Mouse (Mus musculus): ENCODE data around the gene Man1c1.
A peak's percentile ranks its signal among the peaks of the same experiment; 100 is the strongest.

Gene Man1c1

DNA sequence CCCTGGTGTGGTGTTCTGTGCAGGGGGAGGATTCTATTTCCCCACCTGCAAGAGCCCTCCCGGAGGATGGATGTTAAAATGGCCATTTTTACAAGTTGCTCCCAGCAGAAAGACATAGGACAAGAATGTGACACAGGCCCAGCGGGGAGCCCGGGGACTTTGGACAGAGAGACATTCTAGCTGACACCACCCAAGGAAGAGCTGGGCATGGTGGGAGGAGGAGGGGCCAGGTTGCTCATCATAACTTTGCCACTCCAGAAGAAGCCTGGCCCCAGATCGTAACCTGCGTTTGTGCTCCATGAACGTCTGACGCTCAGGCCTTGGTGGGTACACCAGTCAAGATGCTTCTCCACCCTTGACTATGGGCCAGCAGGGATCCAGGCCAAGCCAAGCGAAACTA is 143.4 kb downstream of the Man1c1 start:
- DNase-seq (ENCODE audit: extremely low read depth, insufficient read length, low spot score): no peak

DNA sequence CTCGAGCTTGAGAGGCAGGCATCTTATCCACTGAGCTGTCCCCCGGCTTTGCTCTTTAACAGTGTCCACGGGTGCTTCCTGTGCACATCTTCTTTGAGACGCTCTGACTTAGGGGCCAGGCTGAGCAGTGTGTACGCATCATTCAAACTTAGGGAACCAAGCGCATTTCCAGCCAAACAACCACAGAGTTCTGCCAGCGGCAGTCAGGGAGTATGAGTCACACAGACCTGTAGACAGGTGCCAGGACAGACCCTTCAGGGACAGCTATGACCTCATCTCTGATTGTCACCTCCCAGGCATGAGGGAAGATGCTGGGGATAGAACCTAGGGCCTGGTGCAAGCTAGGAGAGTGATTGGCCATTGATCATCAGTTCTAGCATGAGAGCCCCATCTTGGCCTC is 144.9 kb downstream of the Man1c1 start:
- peak; percentile 67 for DNase-seq (ENCODE audit: extremely low read depth, insufficient read length, low spot score)

DNA sequence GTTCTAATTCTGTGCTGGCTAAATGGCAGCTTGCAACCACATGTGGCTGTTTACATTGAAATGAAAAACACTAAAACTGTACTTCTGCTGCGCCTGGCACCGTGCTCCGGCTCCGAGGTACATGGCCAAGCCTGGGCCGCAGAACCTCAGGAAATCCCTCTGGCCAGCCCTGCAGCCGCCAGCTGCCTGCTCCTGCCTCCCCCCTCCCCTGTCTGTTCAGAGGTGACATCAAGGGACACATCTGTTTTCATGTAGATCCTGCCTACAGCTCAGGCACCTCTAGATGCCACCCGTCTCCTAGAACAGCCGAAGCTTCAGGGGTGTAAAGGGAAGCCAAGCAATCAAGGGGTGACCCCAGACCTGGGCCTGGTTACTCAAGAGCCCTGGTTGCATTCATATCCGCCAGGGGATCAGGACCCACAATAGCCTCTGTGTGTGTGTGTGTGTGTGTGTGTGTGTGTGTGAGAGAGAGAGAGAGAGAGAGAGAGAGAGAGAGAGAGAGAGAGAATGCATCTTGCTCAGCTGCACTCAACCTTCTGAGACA is 145.4 kb downstream of the Man1c1 start:
- peak; percentile 55 for DNase-seq (ENCODE audit: extremely low read depth, insufficient read length, low spot score)

DNA sequence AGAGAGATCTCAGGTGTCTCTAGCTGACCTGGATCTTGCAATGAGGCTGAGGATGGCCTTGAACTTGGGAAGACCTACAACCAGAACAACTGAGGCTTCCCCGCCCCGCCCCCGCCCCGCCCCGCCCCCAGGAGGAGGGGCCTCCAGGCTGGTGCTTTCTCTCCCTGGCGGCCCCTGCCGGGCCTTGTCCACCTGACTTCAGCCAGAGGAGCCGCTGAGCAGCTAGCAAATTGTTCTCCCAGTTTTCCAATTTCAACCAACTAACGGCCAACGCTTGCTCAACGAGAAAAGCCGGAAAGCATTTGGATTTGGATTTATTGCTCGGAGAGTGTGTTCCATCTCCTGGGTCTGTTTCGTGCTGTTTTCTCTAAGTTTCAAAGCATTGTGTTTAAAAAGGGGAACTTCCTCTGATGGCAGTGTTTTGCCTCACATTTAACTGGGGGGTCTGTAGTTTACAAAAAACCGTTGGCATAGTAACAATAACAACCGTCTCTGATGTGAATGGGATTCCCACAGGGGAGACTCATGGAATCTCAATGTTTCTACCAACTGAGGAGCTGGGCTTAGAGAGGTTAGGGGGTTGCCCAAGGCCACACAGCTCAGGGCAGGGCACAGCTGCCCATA is 146.4 kb downstream of the Man1c1 start:
- no peak for DNase-seq (ENCODE audit: extremely low read depth, insufficient read length, low spot score)

DNA sequence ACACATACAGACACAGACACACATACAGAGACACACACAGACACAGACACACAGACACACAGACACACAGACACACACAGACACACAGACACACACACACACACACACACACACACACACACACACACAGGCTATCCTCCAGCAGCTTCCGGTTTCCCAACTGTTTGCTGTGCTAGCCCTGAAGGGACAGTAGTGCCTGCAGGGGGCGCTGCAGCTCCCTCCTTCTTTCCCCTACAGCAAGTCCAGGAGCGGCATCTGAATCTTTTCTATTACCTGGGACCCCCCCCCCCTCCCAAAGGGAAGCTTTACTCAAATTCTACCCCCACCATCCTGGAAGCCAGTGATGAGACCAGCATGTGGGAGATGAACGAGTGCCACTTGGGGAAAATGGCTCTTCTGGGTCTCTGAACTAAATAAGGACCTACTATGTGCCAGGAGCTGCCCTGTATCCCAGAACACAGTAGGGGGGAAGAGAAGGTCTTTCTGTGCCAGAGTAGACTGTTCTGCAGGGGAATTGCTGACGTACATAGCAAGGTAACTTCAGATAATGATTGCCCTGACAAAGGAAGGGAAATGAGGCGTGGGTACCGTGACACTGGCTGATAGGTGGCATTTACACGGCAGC is 148.0 kb downstream of the Man1c1 start:
- no peak for DNase-seq (ENCODE audit: extremely low read depth, insufficient read length, low spot score)

DNA sequence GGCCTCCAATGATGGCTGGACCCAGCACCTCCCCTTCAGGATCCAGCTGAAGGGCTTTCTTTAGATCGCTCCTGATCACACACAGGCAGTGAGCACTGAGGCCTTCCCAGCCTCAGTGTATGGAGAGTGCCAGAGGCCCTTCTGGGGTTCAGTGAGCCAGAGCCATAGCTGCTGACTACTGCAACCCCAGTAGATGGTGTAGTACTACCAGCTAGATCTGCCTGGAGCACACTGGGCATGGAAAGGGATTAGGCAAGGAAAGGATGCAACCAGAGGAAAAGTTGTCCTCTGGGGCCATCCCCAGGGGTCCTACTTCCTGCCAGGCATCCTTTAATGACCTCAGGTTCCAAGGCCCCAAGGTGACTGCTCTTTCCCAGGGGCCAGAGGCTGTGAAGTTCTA is 150.5 kb downstream of the Man1c1 start:
- no peak for DNase-seq (ENCODE audit: extremely low read depth, insufficient read length, low spot score)

DNA sequence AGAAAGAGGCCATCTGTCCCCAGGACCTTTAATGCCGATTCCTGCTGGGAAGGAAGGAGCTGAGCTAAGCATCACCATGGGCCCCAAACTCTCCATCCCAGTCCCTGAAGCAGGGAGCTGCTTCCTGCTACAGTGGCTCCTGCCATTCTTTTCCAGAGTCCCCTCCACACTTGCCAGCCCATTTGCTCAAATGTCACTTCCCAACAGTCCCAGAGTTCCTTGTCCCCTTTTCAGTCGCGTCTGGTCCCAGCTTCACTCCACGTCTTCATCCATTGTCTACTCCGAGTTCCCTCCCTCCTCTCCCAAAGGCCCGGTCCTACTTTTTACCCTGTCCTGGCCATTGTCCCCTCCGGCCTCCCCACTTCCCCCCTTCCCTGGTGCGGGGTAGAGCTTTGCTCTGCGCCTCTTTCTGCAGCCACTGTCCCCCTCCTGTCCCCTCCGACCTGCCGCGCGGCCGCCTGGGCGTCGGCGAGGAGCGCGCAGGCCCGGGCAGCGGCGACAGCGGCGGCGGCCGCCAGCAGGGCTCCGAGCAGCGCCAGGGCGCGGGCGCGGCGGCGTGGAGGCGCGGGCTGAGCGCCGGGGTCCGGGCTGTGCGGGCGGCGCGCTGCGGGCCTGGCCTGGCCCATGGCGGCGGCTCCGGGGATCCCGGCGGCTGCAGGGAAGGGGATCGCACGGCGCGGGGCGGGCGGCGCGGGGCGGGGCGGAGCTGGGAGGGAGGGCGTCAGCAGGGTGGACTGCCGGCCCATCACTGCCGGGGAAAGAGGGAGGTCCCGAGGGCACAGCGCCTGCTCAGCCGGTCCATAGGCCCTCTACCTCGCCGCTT is 152.4 kb downstream of the Man1c1 start, which contains the start of gene Selenon:
Selenon (minus strand) TSS at position 673 of the 823 bp plus-strand sequence.
- DNase-seq (ENCODE audit: extremely low read depth, insufficient read length, low spot score): peak; percentile 70

DNA sequence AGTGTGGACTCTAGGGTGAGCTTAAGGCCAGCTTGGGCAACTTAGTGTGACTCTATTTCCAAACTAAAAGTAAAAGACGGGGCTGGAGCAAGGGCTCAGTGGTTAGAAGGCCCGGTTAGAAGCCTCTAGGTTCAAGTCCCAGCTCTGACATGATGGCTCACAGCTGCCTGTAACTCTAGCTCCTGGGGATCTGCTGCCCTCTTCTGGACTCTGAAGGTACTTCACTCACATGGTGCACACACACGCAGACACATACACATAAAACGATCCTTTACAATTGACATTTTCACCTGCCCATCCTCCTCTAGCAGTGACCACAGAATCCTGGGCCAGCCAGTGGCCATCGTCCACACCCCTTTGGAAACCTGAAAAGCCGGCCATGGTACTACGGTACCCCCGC is 154.2 kb downstream of the Man1c1 start:
- DNase-seq (ENCODE audit: extremely low read depth, insufficient read length, low spot score): no peak

DNA sequence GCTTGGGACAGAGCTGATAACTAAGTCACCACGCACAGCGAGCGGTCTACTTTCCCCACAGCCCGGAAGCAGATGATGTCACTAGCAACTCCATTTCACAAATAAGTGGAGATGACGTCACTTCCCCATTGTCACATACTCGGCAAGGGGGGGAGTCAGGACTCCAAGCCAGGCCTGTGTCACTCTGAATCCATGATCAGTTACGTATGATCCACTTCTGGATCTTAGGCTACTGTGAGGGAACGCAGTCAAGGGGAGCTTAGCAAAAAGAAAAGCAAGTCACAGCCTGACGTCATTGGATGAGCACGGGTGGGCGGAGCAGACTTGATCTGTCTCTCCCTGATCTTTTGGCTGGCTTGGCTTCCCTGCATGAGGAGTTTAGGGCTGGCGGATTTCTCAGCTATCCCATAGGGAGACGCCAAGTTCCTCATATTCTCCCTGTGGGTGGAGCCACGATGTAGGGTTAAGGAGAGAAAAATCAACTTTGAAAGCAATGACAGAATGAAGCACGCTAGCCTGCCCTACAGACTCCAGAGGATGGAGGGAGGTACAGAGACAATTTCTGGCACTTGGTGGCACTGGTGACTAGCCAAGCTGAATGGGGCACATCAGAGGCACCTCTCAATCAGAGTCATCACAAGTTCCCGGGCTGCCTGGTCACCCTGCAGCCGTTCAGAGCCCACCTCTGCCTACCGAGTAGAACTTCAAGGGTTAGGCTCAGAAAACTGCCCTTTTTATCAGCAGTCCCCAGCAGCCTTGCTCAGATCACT is 155.7 kb downstream of the Man1c1 start:
- no peak for DNase-seq (ENCODE audit: extremely low read depth, insufficient read length, low spot score)

DNA sequence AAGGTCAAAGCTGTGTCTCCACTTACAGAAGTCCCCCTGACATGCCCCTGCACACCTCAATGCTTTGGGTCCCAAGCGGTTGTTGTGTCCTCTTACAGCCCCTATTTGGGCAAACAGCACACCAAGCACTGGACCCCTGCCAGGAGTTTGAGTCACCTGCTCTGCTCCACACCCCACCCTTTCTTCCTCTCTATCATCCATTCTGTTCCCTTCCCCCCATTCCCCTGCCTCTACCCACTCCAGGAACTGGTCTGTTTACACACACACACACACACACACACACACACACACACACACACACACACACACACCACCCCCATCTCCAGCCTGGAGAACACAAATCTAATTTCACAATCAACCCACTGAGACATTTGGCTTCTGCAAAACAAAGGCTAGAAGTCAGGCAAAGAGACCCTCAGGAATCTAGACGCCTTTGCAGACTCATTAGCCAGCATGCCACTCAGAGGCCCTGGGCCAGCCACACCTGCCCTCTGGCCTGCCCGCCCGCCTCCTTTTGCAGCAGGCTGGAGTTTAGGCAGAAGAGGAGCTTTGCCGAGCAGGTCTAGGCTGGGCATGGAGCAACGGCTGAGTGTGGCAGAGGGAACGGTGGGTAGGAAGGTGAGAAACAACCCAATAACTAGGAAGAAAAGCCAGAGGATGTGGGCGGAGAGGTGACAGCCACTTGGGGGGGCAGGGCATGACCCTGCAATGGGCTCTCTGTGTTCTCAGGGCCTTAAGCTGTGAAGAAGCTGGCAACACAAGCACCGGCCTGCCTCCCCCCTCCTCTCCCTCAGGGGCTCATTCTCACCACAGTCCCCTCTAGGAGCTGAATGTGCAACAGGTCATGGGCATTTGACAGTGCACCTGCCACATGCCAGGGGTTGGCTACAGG is 157.0 kb downstream of the Man1c1 start:
- DNase-seq (ENCODE audit: extremely low read depth, insufficient read length, low spot score): no peak

DNA sequence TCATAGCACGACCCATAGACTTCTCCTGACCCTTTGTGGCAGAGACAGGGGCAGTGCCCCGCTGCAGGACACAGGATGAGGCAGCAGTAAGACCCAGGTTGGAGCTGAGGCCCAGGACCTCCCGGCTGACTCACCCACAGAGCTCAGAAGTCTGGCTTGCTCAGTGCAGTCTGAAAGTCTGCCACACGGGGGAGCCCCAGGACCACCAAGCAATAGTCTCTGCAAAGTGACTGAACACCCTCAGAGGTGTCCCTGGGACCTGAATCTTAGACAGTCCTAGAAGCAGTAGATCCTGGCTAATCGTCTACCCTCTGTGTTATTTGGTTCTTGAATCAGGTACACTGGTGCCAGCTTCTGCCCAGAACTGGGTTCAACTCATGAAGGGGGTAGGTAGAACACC is 160.8 kb downstream of the Man1c1 start:
- DNase-seq (ENCODE audit: extremely low read depth, insufficient read length, low spot score): peak; percentile 65

DNA sequence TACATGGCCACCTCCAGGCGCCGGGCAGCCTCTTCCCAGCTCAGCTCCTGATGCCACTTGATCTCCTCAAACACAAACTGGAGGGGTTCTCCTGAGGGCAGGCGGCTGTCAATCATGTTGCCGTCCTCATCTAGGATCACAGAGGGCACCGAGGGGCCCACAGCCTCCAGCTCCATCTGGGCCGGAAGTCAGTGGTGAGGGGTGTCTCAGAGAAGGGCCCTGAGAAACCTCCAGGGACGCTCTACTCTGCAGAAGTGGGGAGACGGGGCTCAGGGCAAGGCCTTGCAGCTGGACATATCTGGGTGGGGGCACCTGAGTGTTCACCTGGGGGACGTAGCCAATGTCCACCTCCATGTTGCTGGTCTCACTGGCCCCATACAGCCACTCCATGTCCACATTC is 161.4 kb downstream of the Man1c1 start:
- no peak for DNase-seq (ENCODE audit: extremely low read depth, insufficient read length, low spot score)

DNA sequence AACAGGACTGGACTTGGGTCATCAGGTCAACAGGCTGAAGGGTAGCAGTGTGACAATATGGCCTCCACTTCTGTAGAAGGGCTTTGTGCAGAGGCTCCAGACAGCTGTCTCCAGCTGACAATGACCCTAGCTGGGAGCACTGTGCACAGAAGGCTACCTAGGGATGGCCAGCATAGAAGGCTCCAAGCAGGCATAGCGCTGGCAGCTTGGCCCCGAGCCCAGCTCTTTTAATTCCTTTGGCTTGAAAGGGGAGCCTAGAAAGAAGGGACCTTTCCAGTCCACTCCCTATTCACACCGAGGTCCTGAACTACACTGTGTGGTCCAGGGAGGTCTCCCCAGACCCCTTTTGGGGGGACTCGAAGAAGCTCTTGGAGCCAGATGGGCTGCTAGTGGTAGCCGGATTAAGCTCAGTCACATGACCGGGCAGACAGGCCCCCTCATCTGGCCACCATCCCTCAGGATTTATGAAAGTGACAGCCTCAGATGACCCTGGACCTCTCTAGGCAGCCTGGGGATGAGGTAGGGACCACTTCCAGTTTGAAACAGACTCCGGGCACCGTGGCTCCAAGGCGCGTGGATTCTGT is 165.0 kb downstream of the Man1c1 start:
- no peak for DNase-seq (ENCODE audit: extremely low read depth, insufficient read length, low spot score)

DNA sequence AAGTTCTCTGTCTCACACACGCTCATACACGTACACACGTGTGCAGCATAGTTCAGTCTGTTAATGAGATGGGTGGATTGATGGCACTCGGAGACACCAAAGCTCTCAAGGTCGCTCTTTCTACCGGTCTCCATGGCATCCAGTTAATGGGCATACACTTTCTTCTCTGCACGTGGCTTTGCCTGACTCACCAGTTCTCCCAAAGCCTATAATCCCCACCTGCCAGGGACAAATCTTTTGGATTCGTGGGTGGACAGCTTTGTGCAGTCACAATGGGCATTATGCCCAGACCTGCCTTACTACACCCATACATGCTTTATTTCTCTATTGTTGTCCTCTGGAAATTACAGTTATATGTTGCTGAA is 168.3 kb downstream of the Man1c1 start:
- DNase-seq (ENCODE audit: extremely low read depth, insufficient read length, low spot score): no peak

DNA sequence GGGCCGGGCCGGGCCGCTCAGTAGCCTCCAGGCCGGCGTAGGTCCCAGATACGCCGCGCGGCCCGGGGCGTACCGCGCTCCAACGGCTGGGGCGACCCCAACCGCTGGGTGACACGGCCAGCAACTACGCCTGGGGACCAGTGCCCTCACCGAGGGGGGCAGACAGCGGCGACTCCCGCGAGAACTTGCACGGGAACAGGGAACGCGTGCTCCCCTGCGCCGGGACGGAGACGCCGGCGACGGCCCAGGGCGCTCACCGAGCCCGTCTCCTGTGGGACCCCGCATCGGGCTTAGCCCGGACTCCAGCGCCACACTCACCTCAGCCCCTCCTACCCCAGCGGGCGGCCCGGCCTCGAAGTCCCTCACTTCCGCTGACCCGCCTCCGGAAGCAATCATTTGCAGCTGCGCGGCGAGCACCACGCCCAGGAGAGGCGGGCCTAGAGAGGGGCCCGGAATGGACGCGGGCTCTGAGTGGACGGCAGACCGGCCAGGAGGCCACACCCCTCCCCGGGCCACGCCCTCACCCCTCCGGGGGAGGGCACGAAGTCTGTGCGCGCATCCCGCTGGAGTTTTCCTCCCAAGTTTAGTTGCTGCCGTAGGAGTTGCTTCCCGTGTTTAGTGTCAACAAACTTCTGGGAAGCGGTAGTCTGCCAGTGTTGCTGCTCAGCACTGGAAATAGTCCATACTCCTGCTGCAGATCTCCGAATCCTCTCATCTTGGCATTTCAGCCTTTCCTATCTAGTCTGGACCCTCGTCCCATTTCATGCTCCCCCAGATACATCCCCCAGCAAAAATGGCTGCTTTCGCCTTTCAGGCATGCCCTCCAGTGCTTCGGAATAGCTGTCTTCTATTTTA is 168.9 kb downstream of the Man1c1 start, which contains the start of gene Mtfr1l:
Mtfr1l (minus strand) TSS at position 456 of the 855 bp plus-strand sequence.
- peak; percentile 98 for DNase-seq (ENCODE audit: extremely low read depth, insufficient read length, low spot score)

DNA sequence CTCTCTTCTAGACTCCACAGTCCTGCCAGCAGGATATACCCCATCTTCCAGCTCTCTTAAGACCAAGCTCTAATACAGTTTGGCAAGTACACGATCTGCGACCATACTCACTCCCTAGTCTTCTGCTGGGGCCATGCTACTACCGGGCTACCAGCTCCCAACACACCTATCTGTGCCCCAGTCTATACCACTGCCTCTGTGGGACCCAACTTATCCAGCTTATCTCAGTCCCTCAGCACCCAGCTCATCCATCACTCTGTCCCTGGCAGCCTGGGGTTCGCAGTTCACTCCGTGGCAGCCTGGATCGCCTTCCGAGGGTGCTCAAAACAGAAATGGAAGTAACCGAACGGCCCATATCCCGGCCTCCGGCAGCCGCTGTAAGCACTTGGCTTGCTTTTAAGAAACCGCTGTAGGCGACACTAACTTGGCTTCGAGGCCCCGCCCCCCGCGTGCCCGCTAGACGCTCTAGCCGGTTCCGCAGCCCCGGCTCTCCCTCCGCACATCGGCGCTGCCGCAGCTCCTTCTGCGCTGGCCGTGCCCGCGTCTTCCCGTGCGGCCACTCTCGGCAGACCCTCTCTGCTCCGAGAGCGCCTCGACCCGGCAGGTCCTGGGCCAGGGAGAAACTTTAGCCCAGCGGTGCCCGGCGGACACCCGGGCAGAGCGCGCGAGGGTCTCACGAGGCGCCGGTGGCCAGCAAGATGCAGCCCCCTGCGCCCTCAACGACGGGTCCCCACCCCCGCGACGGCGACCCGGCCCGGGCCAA is 169.8 kb downstream of the Man1c1 start:
- peak; percentile 74 for DNase-seq (ENCODE audit: extremely low read depth, insufficient read length, low spot score)

DNA sequence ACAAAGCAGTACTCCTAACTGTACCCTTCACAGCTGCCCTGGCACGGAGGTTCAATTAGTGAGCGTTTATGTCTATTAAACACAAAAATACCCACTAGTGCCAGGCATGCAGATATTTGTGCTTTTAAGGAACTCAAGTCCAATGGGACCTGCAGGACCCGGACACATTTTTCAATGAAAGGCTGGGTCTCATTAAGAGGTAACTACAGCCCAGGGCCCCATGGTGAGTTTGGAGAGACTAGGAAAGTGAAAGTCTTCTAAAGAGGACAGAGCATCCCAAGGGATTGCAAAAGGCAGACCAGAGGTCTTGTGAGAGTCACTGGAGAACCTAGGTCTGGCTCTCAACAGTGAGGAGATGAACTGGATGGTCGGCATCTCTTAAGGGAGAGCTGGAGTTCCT is 170.7 kb downstream of the Man1c1 start:
- no peak for DNase-seq (ENCODE audit: extremely low read depth, insufficient read length, low spot score)

DNA sequence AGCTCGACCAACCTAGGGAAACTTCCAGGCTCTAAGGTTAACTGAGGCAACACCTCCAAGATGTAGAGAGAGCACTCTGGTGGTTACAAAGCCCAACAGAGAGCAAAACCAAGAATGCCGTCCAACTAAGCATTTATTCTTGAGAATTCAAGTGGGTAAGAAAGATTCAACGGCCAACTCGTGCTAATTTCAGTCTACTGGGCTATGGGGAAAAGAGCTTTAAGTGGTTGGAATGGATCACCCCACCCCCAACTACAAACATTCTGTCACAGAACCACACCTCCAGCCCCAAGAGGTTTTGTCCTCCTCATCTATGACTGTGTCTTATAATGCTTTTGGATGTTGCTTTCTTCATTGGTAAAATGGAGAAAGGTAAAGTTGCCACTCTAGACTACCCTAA is 171.2 kb downstream of the Man1c1 start:
- no peak for DNase-seq (ENCODE audit: extremely low read depth, insufficient read length, low spot score)

All from 3134 (cell line).